Mouse (Mus musculus): ENCODE results near the gene Sox4. TPM values are rescaled to one million over a fixed set of nuclear protein-coding genes. Genes with fewer than 3 reads are reported as not detected.

The Sox4 gene
- total and polyA plus RNA-seq, 2 experiments from 2014 or later, result 44.5 to 87.0 TPM

- Histone ChIP-seq H3K9ac (replicated peaks; ENCODE audit: low read depth, low read length) (peak overlapping the region; percentile 95), H3K36me3 (replicated peaks; ENCODE audit: control insufficient read depth, insufficient read depth, low read length) (0 out of 2 replicates have a peak, but pooled peaks cover 8% of the 10 kb centered on the region), H3K9me3 (replicated peaks; ENCODE audit: control insufficient read depth, low read length) (no peaks in the 10 kb centered on the region), H3K27me3 (ENCODE audit: control insufficient read depth, insufficient read depth, low read length) (no peaks in the 10 kb centered on the region), H3K4me1 (ENCODE audit: control insufficient read depth, insufficient read depth) (peaks cover 12% of the 10 kb centered on the region; the same call in 1 of the 2 replicates), H3K4me2 (ENCODE audit: low read depth, low read length) (peak overlapping the region; percentile 67), H3K27ac (ENCODE audit: low read depth) (peak overlapping the region; percentile 97), H3K4me3 (ENCODE audit: low read depth, low read length) (peak overlapping the region; percentile 90)
- WGBS, result 0% methylated on average over 9 of the region's 9 CpGs
- ATAC-seq (ENCODE audit: insufficient read depth, low read depth) (no peak), DNase-seq (ENCODE audit: low spot score) (peak; percentile 64)
- TF ChIP-seq EP300 (IDR thresholded peaks at IDR 0.05; ENCODE audit: low read depth), result no peak
- no peak for TF ChIP-seq CTCF (IDR thresholded peaks at IDR 0.05; ENCODE audit: low read depth)
Measured at GRCm38 (mm10) chr13:28950266-28950622, 3.3 kb downstream of the Sox4 start.

GRCm38 (mm10) chr13:28949279-28949915, 4.1 kb downstream of the Sox4 start:
- Histone ChIP-seq H3K4me2 (ENCODE audit: low read depth, low read length) (peak overlapping the region; percentile 67), H3K27ac (ENCODE audit: low read depth) (peak overlapping the region; percentile 3; the same call in 1 of the 2 replicates), H3K27me3 (ENCODE audit: control insufficient read depth, insufficient read depth, low read length) (no peaks in the 10 kb centered on the region), H3K4me3 (ENCODE audit: low read depth, low read length) (peak overlapping the region; percentile 90), H3K9ac (replicated peaks; ENCODE audit: low read depth, low read length) (peak overlapping the region; percentile 52), H3K36me3 (replicated peaks; ENCODE audit: control insufficient read depth, insufficient read depth, low read length) (0 out of 2 replicates have a peak, but pooled peaks cover 8% of the 10 kb centered on the region), H3K9me3 (replicated peaks; ENCODE audit: control insufficient read depth, low read length) (no peaks in the 10 kb centered on the region), H3K4me1 (ENCODE audit: control insufficient read depth, insufficient read depth) (peaks cover 12% of the 10 kb centered on the region; the same call in 1 of the 2 replicates)
- WGBS, result 3% methylated on average over 11 of the region's 11 CpGs
- ATAC-seq (ENCODE audit: insufficient read depth, low read depth), result no peak
- TF ChIP-seq CTCF (IDR thresholded peaks at IDR 0.05; ENCODE audit: low read depth) (no peak), EP300 (IDR thresholded peaks at IDR 0.05; ENCODE audit: low read depth) (no peak)
- no peak for DNase-seq (ENCODE audit: low spot score)

GRCm38 (mm10) chr13:28948541-28948940, 5.0 kb downstream of the Sox4 start:
- 5% methylated on average over 10 of the region's 10 CpGs for WGBS
- ATAC-seq (ENCODE audit: insufficient read depth, low read depth) (no peak), DNase-seq (ENCODE audit: low spot score) (peak; percentile 60)
- Histone ChIP-seq H3K4me3 (ENCODE audit: low read depth, low read length) (peak overlapping the region; percentile 90), H3K9ac (replicated peaks; ENCODE audit: low read depth, low read length) (peak overlapping the region; percentile 32; the same call in 1 of the 2 replicates), H3K4me1 (ENCODE audit: control insufficient read depth, insufficient read depth) (peaks cover 12% of the 10 kb centered on the region; the same call in 1 of the 2 replicates), H3K4me2 (ENCODE audit: low read depth, low read length) (peak overlapping the region; percentile 67), H3K27ac (ENCODE audit: low read depth) (peak overlapping the region; percentile 56), H3K9me3 (replicated peaks; ENCODE audit: control insufficient read depth, low read length) (no peaks in the 10 kb centered on the region), H3K27me3 (ENCODE audit: control insufficient read depth, insufficient read depth, low read length) (no peaks in the 10 kb centered on the region), H3K36me3 (replicated peaks; ENCODE audit: control insufficient read depth, insufficient read depth, low read length) (0 out of 2 replicates have a peak, but pooled peaks cover 8% of the 10 kb centered on the region)
- TF ChIP-seq EP300 (IDR thresholded peaks at IDR 0.05; ENCODE audit: low read depth), result no peak
- no peak for TF ChIP-seq CTCF (IDR thresholded peaks at IDR 0.05; ENCODE audit: low read depth)

GRCm38 (mm10) chr13:28947740-28948441, 5.6 kb downstream of the Sox4 start:
- peak overlapping the region; percentile 90; the same call in 1 of the 2 replicates for H3K4me3 ChIP-seq (ENCODE audit: low read depth, low read length)
- no peaks in the 10 kb centered on the region for H3K9me3 ChIP-seq (replicated peaks; ENCODE audit: control insufficient read depth, low read length)
- ATAC-seq (ENCODE audit: insufficient read depth, low read depth) (peak; percentile 15; the same call in 1 of the 2 replicates), DNase-seq (ENCODE audit: low spot score) (no peak)
- 0 out of 2 replicates have a peak, but pooled peaks cover 8% of the 10 kb centered on the region for H3K36me3 ChIP-seq (replicated peaks; ENCODE audit: control insufficient read depth, insufficient read depth, low read length)
- H3K4me2 ChIP-seq (ENCODE audit: low read depth, low read length), result peak overlapping the region; percentile 67
- H3K27ac ChIP-seq (ENCODE audit: low read depth), result peak overlapping the region; percentile 56
- peaks cover 12% of the 10 kb centered on the region; the same call in 1 of the 2 replicates for H3K4me1 ChIP-seq (ENCODE audit: control insufficient read depth, insufficient read depth)
- peak overlapping the region; percentile 32; the same call in 1 of the 2 replicates for H3K9ac ChIP-seq (replicated peaks; ENCODE audit: low read depth, low read length)
- 44% methylated on average over 7 of the region's 7 CpGs for WGBS
- H3K27me3 ChIP-seq (ENCODE audit: control insufficient read depth, insufficient read depth, low read length), result no peaks in the 10 kb centered on the region
- 0 out of 2 replicates have a peak, but pooled peaks have one; percentile 21 for TF ChIP-seq EP300 (IDR thresholded peaks at IDR 0.05; ENCODE audit: low read depth)
- TF ChIP-seq CTCF (IDR thresholded peaks at IDR 0.05; ENCODE audit: low read depth), result no peak

- Histone ChIP-seq H3K9ac (replicated peaks; ENCODE audit: low read depth, low read length) (no peak overlapping the region), H3K27ac (ENCODE audit: low read depth) (0 out of 2 replicates have a peak overlapping the region, but pooled peaks have one; percentile 9), H3K36me3 (replicated peaks; ENCODE audit: control insufficient read depth, insufficient read depth, low read length) (0 out of 2 replicates have a peak, but pooled peaks cover 5% of the 10 kb centered on the region), H3K4me2 (ENCODE audit: low read depth, low read length) (no peak overlapping the region), H3K9me3 (replicated peaks; ENCODE audit: control insufficient read depth, low read length) (no peaks in the 10 kb centered on the region), H3K4me1 (ENCODE audit: control insufficient read depth, insufficient read depth) (peaks cover 20% of the 10 kb centered on the region), H3K27me3 (ENCODE audit: control insufficient read depth, insufficient read depth, low read length) (no peaks in the 10 kb centered on the region), H3K4me3 (ENCODE audit: low read depth, low read length) (no peak overlapping the region)
- WGBS, result 57% methylated on average over 8 of the region's 8 CpGs
- DNase-seq (ENCODE audit: low spot score), result no peak
- TF ChIP-seq EP300 (IDR thresholded peaks at IDR 0.05; ENCODE audit: low read depth) (no peak), CTCF (IDR thresholded peaks at IDR 0.05; ENCODE audit: low read depth) (no peak)
- ATAC-seq (ENCODE audit: insufficient read depth, low read depth), result no peak
Measured at GRCm38 (mm10) chr13:28946565-28947135, 6.9 kb downstream of the Sox4 start.
